Mouse (Mus musculus) mouse embryonic stem cell (cell line): ENCODE data around the gene Rab37.

Experiments used
- in situ Hi-C, 2 experiments: fragments of 300-500 bp; cut with MboI; formaldehyde crosslinking; loops; 1 replicate in 1 of 2; 3 replicates in 1 of 2; pipeline ENCODE4 v1.14.3; 2019 to 2020; ENCODE audit warnings: low sequenced_read_pairs in 2 of 2, low pct_unique_long_range_greater_than_20kb in 1 of 2, mixed read lengths in 1 of 2; ENCODE audit not compliant: unreplicated experiment in 1 of 2

Rab37 gene

GRCm38 (mm10) chr11:115208776-115209732 lies 117.8 kb downstream of the Rab37 start:
- in situ Hi-C loops: loop anchor here in 1 of 2 experiments (5.0 kb wide), 1 partner anchor 53 kb away; no protein-coding TSS in a partner anchor

- in situ Hi-C loops: loop anchor here in 1 of 2 experiments (5.0 kb wide), 1 partner anchor 52 kb away; no protein-coding TSS in a partner anchor
Observed at GRCm38 (mm10) chr11:115209958-115210357, 118.7 kb downstream of the Rab37 start.
